Mouse (Mus musculus) mouse trophoblast stem cell (cell line): ENCODE measurements around the gene Hdac4.

Experiments
- in situ Hi-C, 2 experiments: fragments of 300-500 bp; cut with MseI, MboI; formaldehyde crosslinking; loops; 2 replicates in 1 of 2; 3 replicates in 1 of 2; pipeline ENCODE4 v1.15.1; 2025

Hdac4 gene

DNA sequence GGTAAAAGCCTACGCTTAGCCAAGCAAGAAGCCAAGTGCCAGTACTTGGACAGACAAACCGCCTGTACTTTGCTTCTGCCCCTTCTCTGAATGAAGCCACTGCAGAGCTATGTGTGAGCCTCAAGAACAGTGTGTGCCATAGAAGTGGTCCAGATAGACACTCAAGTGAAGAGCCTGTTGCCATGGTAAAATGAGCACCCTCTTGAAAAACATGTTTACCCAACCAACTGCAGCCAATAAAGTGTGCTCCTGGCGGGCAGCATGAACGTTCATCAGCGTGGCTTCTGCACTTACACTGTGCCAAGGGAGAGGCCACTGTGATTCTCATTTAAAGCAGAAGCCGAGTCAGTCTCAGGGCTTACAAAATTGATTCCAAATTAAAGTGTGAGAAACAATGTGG is 165.0 kb downstream of the Hdac4 start:
- in situ Hi-C loops = no loop called here

GRCm38 (mm10) chr1:92028158-92028557 is 167.3 kb downstream of the Hdac4 start:
- in situ Hi-C loops = no loop called here

DNA sequence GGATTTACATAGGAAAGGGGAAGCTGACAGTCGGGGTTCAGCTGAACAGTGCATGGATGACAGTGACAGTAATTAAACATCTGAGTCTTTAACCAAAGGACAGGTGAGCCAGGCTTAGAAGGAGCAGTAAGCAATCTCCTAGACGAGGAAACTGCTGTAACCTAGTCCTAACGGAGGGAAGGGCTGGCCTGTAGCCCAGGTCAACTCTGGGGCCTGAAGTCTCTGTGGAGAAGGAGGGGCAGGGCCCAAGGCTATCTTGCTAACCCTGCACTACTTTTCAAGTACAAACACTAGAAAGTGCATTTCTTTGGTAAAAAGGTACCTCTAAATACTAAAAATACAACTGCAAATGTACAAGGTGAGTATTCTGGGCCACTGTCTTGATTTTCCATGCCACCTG is 169.1 kb downstream of the Hdac4 start:
- in situ Hi-C loops = no loop called here

GRCm38 (mm10) chr1:92023906-92024305 is 171.6 kb downstream of the Hdac4 start:
- in situ Hi-C loops = no loop called here

DNA sequence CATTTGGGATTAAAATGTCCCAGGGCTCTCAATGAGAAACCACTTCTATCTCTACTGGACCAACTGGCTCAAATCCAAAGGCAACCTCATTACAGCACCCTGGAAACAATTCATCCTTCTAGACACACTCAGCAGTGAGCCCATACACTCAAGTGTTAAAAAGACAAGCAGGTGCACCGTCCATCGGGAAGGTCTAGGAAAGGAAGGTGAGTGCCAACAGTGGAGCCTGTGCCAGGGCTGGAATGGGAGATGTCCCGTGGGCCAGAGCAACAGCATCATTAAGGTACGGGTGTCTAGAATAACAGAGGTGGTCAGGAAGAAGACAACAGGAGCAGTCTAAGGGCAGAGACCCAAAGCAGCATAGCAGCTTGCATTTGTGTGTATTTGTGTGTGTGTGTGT is 173.5 kb downstream of the Hdac4 start:
- in situ Hi-C loops = no loop called here

- in situ Hi-C loops = no loop called here
Observed at GRCm38 (mm10) chr1:92015938-92016672, 179.4 kb downstream of the Hdac4 start.

DNA sequence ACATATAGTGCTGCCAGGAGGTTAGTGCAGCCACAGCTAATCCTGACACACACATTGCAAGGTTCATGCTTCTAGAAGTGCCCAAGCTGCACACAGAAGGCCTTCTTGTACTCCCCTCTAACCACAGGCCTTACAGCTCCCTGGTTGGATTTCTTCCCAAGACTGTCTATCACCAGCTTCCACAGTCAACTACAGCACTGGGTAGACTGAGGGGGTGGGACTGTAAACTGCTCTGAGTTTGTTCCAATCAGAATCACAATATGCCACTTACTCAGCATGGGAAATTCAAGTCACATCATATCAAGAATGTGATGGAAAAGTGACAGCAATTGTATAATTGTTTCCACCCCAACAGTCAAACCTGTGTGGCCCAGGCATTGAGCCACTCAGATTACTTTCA is 180.2 kb downstream of the Hdac4 start:
- in situ Hi-C loops = no loop called here

DNA sequence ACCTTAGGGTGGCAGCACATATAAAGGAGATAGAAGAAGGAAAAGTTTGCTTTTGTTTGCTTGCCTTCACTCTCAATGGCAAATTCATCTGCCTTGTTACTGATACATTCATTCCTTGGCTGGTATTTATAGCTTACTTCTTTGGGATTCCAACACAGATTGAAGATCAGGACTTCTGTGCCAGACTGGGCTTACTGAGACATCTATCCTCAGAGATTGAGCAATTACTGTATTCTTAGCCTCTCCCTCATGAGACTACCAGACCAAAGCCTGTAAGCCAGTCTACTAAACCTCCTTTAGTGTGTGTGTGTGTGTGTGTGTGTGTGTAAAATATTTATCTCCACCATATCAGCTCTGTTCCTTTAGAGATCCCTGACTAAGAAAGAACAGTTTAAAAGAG is 181.0 kb downstream of the Hdac4 start:
- in situ Hi-C loops = no loop called here

- in situ Hi-C loops = no loop called here
Observed at GRCm38 (mm10) chr1:92006666-92007065, 188.8 kb downstream of the Hdac4 start.

DNA sequence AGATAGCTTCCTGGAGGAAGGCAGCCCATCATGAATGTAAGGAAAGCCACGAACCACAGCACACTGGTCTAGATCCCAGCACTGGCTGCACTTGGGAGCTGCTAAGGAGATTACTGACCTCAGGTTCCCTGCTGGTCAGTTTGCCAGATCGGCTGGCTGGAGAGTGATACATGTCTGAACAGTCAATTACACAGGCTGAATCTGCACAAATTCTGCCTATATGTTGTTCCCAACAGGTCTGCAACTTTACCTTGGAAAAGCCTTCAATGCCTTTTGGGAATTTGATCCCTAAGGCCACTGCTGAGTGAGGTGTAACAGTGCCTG is 189.9 kb downstream of the Hdac4 start:
- in situ Hi-C loops = no loop called here

DNA sequence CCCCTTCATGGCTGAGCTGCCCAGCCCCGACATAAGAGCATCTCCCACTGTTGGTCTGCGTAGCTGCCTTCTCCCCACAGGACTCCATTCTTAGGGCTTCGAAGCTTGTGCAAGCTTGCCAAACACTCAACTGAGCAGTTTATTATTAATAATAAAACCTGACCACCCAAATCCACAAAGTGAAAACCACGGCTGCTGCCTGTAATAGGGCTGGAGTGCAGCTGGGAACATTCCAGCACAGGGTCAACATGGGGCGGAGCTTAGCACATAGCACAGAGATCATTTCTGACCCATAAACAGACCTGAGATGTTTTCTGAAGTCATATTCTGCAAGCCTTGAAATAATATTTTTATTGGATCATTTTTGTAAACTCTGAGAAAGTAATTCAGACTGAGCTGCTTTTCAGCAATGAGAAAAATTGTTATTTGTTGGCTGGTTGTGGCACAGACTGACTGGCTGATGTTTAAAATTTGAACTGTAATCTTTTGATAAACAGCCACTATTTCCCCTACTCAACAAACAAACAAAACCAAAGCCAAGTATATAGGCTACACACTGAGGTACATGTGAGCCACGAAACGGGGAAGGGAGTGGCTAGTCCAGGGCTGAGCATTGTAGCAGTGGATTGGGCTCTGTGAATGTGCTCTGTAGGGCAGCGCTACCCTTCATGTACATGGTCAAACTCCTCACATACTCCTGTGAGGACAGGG is 190.4 kb downstream of the Hdac4 start:
- in situ Hi-C loops = no loop called here

GRCm38 (mm10) chr1:92004122-92004521 is 191.4 kb downstream of the Hdac4 start:
- in situ Hi-C loops = no loop called here

GRCm38 (mm10) chr1:92000226-92000625 is 195.3 kb downstream of the Hdac4 start:
- in situ Hi-C loops = no loop called here

DNA sequence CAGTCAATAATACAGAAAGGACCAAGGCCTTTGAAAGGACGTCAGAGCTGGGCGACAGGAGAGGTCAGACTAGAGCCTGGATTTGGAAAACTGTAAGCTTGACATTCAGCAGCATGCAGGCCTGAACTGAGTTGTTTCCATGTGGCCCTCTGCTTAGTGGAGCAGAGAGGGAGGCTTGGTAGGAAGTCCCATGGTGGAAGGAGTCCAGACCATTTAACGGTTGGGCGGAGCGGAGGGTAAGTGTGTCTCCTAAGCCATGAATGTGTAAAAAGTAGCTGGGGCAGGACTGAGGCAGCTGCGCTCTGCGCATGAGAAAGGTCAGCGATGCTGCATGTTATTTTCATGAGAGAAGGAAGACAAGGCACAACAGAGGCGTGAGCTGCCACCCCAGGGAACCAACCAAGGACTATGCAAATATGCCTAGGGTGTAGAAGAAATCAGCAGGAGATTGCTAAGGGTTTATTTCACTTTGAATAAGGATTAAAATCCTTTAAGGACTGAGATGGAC is 201.8 kb downstream of the Hdac4 start:
- in situ Hi-C loops = no loop called here

GRCm38 (mm10) chr1:91992652-91993051 is 202.8 kb downstream of the Hdac4 start:
- in situ Hi-C loops = no loop called here

GRCm38 (mm10) chr1:91991597-91991996 is 203.9 kb downstream of the Hdac4 start:
- in situ Hi-C loops = no loop called here

GRCm38 (mm10) chr1:91990852-91991251 is 204.6 kb downstream of the Hdac4 start:
- in situ Hi-C loops = no loop called here

GRCm38 (mm10) chr1:91988866-91989265 is 206.6 kb downstream of the Hdac4 start:
- in situ Hi-C loops = no loop called here

GRCm38 (mm10) chr1:91987431-91987830 is 208.1 kb downstream of the Hdac4 start:
- in situ Hi-C loops = no loop called here

DNA sequence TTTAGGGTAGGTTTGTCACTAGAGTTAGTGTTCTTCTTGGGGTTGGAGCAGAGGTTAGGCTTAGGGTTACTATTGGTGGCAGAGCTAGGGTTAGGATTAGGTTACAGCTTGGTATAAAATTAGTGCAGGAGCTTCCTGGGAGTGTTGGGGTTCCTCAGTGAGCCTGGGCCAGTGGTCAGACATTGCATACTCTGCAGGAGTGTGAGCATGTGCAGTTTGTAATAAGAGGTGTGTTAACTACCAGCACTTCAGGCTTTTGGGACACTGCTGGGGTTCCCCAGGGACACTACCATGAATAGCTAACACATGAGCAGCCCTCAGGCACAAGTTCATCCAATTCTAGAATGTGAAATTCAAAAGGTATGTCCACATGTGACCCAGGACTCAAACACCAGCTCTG is 209.7 kb downstream of the Hdac4 start:
- in situ Hi-C loops = no loop called here

DNA sequence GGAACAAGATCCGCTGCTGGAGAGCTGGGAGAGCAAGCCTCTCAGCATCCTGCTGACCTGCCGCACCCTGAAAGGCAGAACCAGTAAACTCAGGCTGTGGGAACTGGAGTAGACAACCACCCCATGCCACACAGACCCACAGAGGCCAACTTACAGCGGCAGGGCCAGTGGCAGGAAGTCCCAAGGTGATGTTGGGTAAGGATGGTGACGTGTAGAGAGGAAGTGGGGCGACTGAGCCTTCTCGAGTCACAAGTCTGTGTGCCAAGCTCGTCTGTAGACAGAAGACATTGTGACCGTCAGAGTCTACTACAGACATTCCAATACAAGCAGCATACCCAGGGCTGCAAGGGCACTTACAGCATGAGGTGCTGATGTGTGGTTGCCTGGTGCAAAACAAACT is 211.0 kb downstream of the Hdac4 start:
- in situ Hi-C loops = no loop called here

GRCm38 (mm10) chr1:91981381-91981780 is 214.1 kb downstream of the Hdac4 start:
- in situ Hi-C loops = no loop called here

- in situ Hi-C loops = no loop called here
Observed at GRCm38 (mm10) chr1:91978443-91978842, 217.1 kb downstream of the Hdac4 start.
